Mouse (Mus musculus) midbrain, embryonic 12.5 days (tissue): ENCODE measurements around the gene Pik3ip1. TPM values are rescaled to one million over a fixed set of nuclear protein-coding genes. Genes with fewer than 3 reads are reported as not detected.

ENCODE experiments used
- ATAC-seq: fragments of 200-750 bp; cut with Nextera tagmentation; 2 replicates; pipeline ENCODE4 v1.8.0; 2017; ENCODE audit warnings: low read depth, moderate TSS enrichment, moderate library complexity; ENCODE audit not compliant: low FRiP score
- H3K27ac ChIP-seq: fragments of 300-500 bp; sonication (generic); replicated peaks from 2 replicates; pipeline ENCODE4 v1.5.1; 2016; ENCODE audit warnings: mild to moderate bottlenecking
- H3K27me3 ChIP-seq: fragments of 300-500 bp; sonication (generic); 2 replicates; pipeline ENCODE4 v1.6.1; 2016; ENCODE audit warnings: mild to moderate bottlenecking
- H3K36me3 ChIP-seq: fragments of 300-500 bp; sonication (generic); 2 replicates; pipeline ENCODE4 v1.6.1; 2016
- H3K4me1 ChIP-seq: fragments of 300-500 bp; sonication (generic); 2 replicates; pipeline ENCODE4 v1.6.1; 2016
- H3K4me2 ChIP-seq: fragments of 300-500 bp; sonication (generic); replicated peaks from 2 replicates; pipeline ENCODE4 v1.6.1; 2016; ENCODE audit warnings: mild to moderate bottlenecking, moderate library complexity
- H3K4me3 ChIP-seq: fragments of 300-500 bp; sonication (generic); 2 replicates; pipeline ENCODE4 v1.5.1; 2016; ENCODE audit warnings: mild to moderate bottlenecking
- H3K9ac ChIP-seq: fragments of 300-500 bp; sonication (generic); replicated peaks from 2 replicates; pipeline ENCODE4 v1.6.1; 2016; ENCODE audit warnings: mild to moderate bottlenecking, moderate library complexity
- H3K9me3 ChIP-seq: fragments of 300-500 bp; sonication (generic); 2 replicates; pipeline ENCODE4 v1.6.1; 2016; ENCODE audit warnings: mild to moderate bottlenecking
- WGBS: fragments of 180-500 bp; shearing (Covaris S2); methylation state at CpG from one replicate; pipeline ENCODE4 v1.1.7; 2016; 5-methylcytosine and 5-hydroxymethylcytosine counted together
- polyA plus RNA-seq: library from polyadenylated mRNA; unstranded; fragments of >200 nt; fragmentation: Nextera tagmentation; extraction: Ambion mirVana; gene quantifications from 2 replicates; pipeline ENCODE4 v1.2.1, GENCODE M21; 2016

Gene Pik3ip1
- polyA plus RNA-seq, 1 experiment from 2014 or later: 17.3 TPM

DNA sequence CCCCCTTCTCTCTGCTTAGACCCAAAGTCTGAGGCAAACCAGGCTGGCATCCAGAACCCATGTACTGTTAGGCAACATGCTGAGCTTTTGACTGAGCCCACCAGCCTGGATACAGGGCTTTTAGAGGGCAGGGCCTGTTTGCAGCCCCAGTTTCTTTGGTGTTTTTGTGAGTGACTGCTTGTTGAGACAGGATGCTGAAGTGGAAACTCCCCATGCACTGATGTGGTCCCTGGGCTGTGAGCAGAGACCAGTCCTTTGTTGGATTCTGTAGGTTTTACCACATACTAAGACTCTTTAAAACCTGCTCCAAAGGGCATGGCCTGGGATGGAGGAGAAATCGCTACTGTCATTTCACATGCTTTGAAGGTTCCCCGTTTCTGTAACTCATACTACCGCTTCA, 14.7 kb downstream of the Pik3ip1 start:
- peaks cover 57% of the 10 kb centered on the region for H3K36me3 ChIP-seq
- no peak overlapping the region for H3K9ac ChIP-seq
- 90% methylated on average over 3 of the region's 3 CpGs for WGBS
- no peak overlapping the region for H3K27ac ChIP-seq
- ATAC-seq: no peak
- H3K27me3 ChIP-seq: no peaks in the 10 kb centered on the region
- no peaks in the 10 kb centered on the region for H3K9me3 ChIP-seq
- H3K4me1 ChIP-seq: peaks cover 21% of the 10 kb centered on the region
- no peak overlapping the region for H3K4me2 ChIP-seq
- H3K4me3 ChIP-seq: no peak overlapping the region

DNA sequence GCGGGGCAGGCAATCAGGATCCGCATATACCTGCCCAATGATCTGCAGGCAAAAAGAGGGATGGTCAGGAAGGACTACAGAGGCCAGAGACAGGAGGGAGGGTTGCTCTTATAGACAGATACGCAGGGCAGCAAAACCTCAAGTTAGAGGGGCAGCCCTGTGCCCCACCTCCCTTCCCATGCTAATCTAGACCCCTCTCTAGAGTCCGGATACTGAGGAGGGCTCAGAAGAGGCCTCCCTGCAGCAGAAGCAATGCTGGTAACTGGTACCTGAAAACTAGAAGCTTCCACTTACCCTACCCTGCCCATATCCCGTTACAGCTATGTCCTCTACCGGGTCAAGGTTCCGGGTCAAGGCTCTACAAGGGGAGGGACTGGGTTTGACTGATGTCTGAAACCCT, 16.1 kb downstream of the Pik3ip1 start:
- H3K4me1 ChIP-seq: peaks cover 21% of the 10 kb centered on the region
- H3K4me3 ChIP-seq: no peak overlapping the region
- H3K27me3 ChIP-seq: no peaks in the 10 kb centered on the region
- 93% methylated on average over 7 of the region's 7 CpGs for WGBS
- H3K9ac ChIP-seq: no peak overlapping the region
- H3K27ac ChIP-seq: no peak overlapping the region
- H3K9me3 ChIP-seq: no peaks in the 10 kb centered on the region
- H3K4me2 ChIP-seq: no peak overlapping the region
- H3K36me3 ChIP-seq: peaks cover 70% of the 10 kb centered on the region
- no peak for ATAC-seq

DNA sequence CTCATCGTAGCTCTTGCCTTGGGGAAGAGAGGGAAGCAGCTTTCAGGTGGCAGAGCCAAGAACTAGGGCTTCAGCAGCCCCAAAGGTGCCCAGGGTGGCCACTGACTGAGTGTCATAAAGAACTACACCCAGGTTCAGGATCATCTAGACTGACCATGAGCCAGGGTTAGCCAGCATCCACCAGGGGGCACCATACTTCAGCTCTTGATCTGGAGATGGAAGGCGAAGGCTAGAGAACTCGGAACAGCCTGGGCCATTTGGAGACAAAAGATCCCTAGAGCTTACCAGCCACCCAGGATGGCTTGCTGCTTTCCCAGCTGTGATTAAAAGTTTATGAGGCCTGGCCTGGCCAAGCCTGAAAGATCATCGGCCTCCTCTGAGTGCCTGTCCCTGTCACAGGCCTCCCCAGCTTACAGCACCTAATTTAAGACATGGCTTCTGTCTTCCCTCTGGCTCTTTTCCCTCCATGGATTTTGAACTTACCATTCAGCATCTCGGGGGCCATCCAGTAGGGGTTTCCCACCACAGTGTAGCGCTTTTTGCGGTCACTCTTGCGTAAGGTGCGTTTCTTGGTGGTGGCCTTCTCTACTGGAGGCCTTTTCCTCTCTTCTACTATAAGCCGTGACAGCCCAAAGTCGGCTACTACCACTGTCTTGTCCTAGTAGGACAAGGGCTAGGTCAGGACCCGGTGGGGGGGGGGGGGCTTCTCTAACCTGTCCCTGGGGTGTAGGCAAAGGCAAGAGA, 17.1 kb downstream of the Pik3ip1 start:
- H3K9me3 ChIP-seq: no peaks in the 10 kb centered on the region
- H3K9ac ChIP-seq: no peak overlapping the region
- no peak overlapping the region for H3K4me3 ChIP-seq
- 60% methylated on average over 12 of the region's 12 CpGs for WGBS
- no peak overlapping the region for H3K4me2 ChIP-seq
- ATAC-seq: peak; percentile 80
- H3K36me3 ChIP-seq: peaks cover 70% of the 10 kb centered on the region
- H3K27me3 ChIP-seq: no peaks in the 10 kb centered on the region
- no peak overlapping the region for H3K27ac ChIP-seq
- peaks cover 21% of the 10 kb centered on the region for H3K4me1 ChIP-seq

DNA sequence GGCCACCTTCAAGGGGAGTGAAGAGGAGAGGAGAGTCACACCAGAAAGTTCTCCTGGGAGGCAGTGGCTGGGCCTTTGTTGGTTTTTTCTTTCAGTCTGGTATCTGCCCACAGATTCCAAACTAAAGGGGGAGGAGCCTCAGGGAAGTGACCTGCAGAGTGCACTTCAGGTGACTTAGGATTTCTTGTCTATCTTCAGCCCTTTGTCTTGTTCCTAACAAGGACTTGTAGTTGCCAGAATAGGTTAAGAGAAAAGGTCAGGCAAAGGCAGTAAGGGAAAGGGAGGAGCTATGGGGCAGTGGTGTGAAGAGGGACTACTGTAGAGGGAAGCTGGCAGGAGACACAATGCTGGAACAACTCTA, 17.6 kb downstream of the Pik3ip1 start:
- no peak for ATAC-seq
- no peak overlapping the region for H3K9ac ChIP-seq
- no peak overlapping the region for H3K4me2 ChIP-seq
- no peak overlapping the region for H3K4me3 ChIP-seq
- no peaks in the 10 kb centered on the region for H3K27me3 ChIP-seq
- H3K27ac ChIP-seq: no peak overlapping the region
- no peaks in the 10 kb centered on the region for H3K9me3 ChIP-seq
- peaks cover 72% of the 10 kb centered on the region for H3K36me3 ChIP-seq
- peaks cover 21% of the 10 kb centered on the region for H3K4me1 ChIP-seq

DNA sequence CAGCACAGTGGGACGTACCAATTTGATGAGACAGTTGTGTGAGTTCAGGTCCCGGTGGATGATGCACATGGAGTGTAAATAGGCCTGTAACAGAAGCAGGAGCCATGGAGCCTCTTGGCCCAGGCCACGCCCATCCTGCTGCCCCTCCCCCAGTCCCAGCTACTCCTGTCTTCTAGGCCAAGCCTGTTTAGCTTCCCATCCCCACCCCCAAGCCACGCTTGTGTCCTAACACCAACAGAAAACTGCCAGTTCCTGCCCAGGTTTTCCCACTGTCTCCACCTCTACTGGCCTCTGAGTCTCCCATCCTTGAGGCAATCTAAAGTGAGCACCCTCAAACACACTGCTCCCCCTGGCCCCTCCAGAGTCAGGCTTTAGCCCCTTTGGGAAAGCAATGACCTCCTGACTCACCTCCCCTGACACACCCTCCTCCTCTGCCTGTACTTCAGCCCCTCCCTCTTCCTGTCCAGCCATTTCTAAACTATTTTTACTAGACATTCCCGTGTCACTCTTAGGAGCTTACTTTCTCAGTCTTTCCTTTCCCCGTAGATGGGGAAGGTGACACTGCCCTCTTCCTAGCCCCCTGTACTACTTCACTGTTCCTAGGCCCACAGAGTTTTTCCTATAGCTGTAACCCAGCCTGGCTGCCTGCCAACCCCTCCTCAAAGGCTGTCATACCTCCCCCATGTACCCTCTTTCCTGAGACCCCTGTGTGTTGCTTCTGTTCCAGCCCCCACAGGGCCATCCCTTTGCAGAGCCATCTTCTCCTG, 18.6 kb downstream of the Pik3ip1 start:
- no peak for ATAC-seq
- 0 out of 2 replicates have a peak overlapping the region, but pooled peaks have one; percentile 10 for H3K27ac ChIP-seq
- H3K4me3 ChIP-seq: no peak overlapping the region
- peaks cover 21% of the 10 kb centered on the region for H3K4me1 ChIP-seq
- 51% methylated on average over 6 of the region's 6 CpGs for WGBS
- no peaks in the 10 kb centered on the region for H3K9me3 ChIP-seq
- H3K4me2 ChIP-seq: no peak overlapping the region
- peaks cover 77% of the 10 kb centered on the region for H3K36me3 ChIP-seq
- H3K9ac ChIP-seq: peak overlapping the region; percentile 37; the same call in 1 of the 2 replicates
- H3K27me3 ChIP-seq: no peaks in the 10 kb centered on the region

DNA sequence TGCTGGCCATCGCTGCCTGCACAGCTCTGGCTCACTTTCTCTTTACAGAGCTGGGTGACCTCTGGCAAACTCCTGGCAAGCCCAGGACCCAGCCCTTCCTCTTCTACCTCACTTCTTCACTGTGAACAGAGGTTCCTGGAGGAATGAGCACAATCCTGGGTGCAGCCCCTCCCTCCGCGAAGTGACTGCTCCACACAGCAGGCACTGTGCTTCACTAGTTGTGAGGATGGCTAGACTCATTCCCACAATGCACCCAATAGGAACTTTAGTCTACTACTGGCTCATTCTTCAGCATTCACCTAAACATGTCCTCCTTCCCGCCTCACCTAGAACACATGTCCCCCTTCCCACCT, 19.1 kb downstream of the Pik3ip1 start:
- Histone ChIP-seq H3K4me2 (no peak overlapping the region), H3K9me3 (no peaks in the 10 kb centered on the region), H3K9ac (peak overlapping the region; percentile 37; the same call in 1 of the 2 replicates), H3K27ac (0 out of 2 replicates have a peak overlapping the region, but pooled peaks have one; percentile 10), H3K36me3 (peaks cover 77% of the 10 kb centered on the region), H3K4me3 (no peak overlapping the region), H3K27me3 (no peaks in the 10 kb centered on the region), H3K4me1 (peaks cover 21% of the 10 kb centered on the region)
- 92% methylated on average over 4 of the region's 4 CpGs for WGBS
- ATAC-seq: no peak

DNA sequence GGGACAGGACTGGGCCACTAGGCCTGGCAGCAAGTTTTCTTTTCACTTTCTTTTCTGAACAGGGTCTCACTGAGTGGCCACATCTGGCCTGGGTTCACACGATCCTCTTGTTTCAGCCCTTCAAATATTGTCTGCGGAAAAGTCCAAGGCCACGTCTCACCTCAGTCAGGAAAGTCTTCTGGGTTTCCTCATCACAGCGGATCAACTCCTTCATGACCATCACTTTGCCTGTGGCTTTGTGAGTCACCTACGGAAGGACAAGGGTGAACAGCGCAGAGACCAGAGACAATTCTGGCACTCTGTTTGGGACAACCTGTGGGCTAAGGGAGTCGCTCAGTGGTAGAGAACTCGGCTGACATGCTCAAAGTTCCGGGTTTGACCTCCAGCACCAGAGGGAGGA, 21.9 kb downstream of the Pik3ip1 start:
- H3K4me3 ChIP-seq: no peak overlapping the region
- H3K36me3 ChIP-seq: peaks cover 76% of the 10 kb centered on the region
- H3K9ac ChIP-seq: no peak overlapping the region
- no peak for ATAC-seq
- H3K27me3 ChIP-seq: no peaks in the 10 kb centered on the region
- H3K27ac ChIP-seq: no peak overlapping the region
- H3K4me1 ChIP-seq: peaks cover 21% of the 10 kb centered on the region
- H3K4me2 ChIP-seq: no peak overlapping the region
- WGBS: 94% methylated on average over 9 of the region's 9 CpGs
- no peaks in the 10 kb centered on the region for H3K9me3 ChIP-seq

DNA sequence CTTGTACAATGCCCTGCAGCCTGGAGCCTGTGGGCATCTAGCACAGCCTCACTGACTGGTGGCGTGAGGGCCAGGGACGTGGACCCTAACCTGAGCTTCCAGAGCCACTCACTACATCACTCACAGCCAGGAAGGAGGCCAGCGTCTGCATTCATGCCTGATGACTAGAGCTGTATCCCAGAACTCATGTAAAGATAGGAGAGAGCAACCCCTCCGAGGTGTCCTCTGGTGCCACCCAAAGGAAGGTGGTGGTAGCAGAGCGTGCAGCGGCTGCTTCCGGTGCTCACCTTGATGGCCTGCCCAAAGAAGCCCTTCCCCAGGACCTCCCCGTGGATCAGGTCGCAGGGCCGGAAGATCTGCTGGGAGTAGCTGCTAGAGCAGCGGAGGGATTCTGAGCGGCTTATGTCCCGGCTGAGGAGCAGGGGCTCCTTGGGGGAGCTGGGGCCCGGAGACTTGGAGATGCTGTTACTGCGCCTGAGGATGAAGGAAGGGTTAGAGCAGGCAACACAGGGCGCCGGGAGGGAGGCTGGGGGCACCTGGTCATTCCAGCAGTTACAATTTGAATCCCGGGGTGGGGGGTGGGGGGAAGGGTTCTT, 22.9 kb downstream of the Pik3ip1 start:
- 49% methylated on average over 18 of the region's 18 CpGs for WGBS
- peaks cover 83% of the 10 kb centered on the region for H3K36me3 ChIP-seq

DNA sequence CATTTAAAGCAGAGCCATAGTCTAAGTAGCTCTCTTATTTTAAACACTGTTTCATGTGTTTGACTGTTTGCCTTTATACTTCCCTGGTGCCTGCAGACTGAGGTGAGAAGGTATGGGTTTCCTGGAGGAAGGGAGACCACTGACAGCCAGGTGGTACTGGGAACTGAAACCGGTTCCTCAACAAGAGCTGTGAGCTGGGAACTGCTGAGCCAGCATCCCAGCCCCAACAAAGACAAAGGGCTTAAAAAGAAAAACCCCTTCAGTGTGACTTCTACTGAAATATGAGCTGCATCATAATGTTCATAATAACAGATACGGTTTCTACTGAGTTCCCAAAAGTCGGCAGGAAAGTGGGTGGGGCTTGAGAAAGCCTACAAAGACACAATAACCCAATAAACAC, 32.7 kb downstream of the Pik3ip1 start:
- Histone ChIP-seq H3K4me3 (no peak overlapping the region), H3K27me3 (no peaks in the 10 kb centered on the region), H3K9ac (no peak overlapping the region), H3K36me3 (peaks cover 31% of the 10 kb centered on the region), H3K27ac (no peak overlapping the region), H3K4me2 (no peak overlapping the region), H3K4me1 (0 out of 2 replicates have a peak, but pooled peaks cover 1% of the 10 kb centered on the region), H3K9me3 (peaks cover 3% of the 10 kb centered on the region; the same call in 1 of the 2 replicates)
- WGBS: 84% methylated on average over 3 of the region's 3 CpGs
- no peak for ATAC-seq

More for the DNA sequence above, 22.9 kb downstream of the Pik3ip1 start:
- no peak for ATAC-seq
- no peak overlapping the region for H3K9ac ChIP-seq
- no peak overlapping the region for H3K4me3 ChIP-seq
- no peaks in the 10 kb centered on the region for H3K9me3 ChIP-seq
- H3K27ac ChIP-seq: no peak overlapping the region
- H3K4me2 ChIP-seq: no peak overlapping the region
- no peaks in the 10 kb centered on the region for H3K27me3 ChIP-seq
- H3K4me1 ChIP-seq: peaks cover 12% of the 10 kb centered on the region

DNA sequence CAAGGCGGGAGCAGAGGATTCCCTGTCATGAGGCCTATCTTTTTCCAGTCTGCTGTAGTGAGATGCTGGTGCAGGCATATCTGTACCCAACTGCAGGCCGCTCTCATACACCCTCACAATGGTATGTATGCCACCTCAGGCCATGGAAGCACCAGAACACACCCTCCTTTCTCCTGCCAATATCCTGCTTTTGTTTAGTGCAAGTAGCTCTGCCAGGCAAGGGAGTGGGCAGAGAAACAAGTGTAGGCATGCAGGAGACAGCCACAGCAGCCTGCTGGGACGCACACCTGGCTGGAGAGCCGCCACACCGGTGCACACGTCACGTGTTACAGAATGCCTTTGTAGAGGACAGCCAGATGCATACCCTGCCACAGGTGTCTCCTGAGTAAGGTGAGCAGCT, 36.2 kb downstream of the Pik3ip1 start:
- WGBS: 92% methylated on average over 7 of the region's 7 CpGs
- Histone ChIP-seq H3K36me3 (0 out of 2 replicates have a peak, but pooled peaks cover 6% of the 10 kb centered on the region), H3K9ac (no peak overlapping the region), H3K27me3 (no peaks in the 10 kb centered on the region), H3K9me3 (peaks cover 3% of the 10 kb centered on the region; the same call in 1 of the 2 replicates), H3K4me3 (no peak overlapping the region), H3K4me1 (peaks cover 27% of the 10 kb centered on the region), H3K4me2 (no peak overlapping the region), H3K27ac (no peak overlapping the region)
- ATAC-seq: no peak

DNA sequence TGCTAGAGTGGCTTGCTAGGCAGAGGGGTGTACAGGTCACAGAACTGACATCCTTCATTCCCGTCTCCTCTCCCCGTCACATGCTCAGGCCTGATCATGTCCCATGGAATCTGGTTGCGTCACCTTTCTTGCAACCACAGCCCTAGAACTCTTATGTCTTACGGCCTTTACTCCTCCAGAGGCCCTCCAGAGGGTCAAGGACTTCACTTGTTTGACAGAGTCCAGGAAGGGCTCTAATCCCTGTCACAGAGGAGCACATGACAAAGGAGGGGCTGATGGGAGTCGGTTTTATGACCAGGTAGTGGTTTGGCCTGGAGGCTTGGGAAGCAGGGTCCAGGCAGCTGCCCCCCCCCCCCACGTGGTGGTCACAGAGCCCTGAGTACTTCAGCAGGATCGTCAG, 38.8 kb downstream of the Pik3ip1 start:
- Histone ChIP-seq H3K27ac (no peak overlapping the region), H3K27me3 (no peaks in the 10 kb centered on the region), H3K4me2 (peak overlapping the region; percentile 72), H3K9ac (no peak overlapping the region; the same call in 1 of the 2 replicates), H3K4me3 (peak overlapping the region; percentile 59; the same call in 1 of the 2 replicates), H3K4me1 (peaks cover 42% of the 10 kb centered on the region), H3K36me3 (no peaks in the 10 kb centered on the region), H3K9me3 (no peaks in the 10 kb centered on the region)
- ATAC-seq: no peak
- 54% methylated on average over 7 of the region's 7 CpGs for WGBS

DNA sequence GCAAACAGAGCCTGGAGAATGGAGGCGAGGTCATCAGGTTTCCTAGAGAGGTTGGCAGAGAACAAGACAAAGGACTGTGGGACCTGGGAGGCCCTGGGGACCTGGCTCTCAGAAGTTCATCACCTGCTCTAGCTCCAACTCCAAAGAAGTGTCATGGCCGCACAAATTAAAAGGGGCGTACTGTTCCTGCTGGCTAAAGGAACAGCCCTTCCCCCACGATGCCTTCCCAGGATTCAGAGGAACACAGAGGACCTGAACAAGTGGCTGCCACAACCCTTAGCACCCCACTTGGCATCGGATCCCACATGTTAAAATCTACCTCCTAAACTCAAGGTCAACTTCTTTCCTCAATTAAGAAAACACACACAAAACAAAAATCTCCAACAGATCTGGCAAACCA, 39.2 kb downstream of the Pik3ip1 start:
- Histone ChIP-seq H3K27me3 (no peaks in the 10 kb centered on the region), H3K9ac (no peak overlapping the region; the same call in 1 of the 2 replicates), H3K9me3 (no peaks in the 10 kb centered on the region), H3K27ac (no peak overlapping the region), H3K4me3 (peak overlapping the region; percentile 59; the same call in 1 of the 2 replicates), H3K4me2 (peak overlapping the region; percentile 72), H3K36me3 (no peaks in the 10 kb centered on the region), H3K4me1 (peaks cover 47% of the 10 kb centered on the region)
- no peak for ATAC-seq
- 80% methylated on average over 5 of the region's 5 CpGs for WGBS
